Mouse (Mus musculus): ENCODE measurements around the gene Wdr77. TPM values are rescaled to one million over a fixed set of nuclear protein-coding genes. Genes with fewer than 3 reads are reported as not detected.
"Not testable (repeated sequence)": the region's sequence is repeated elsewhere in the genome, so short reads cannot be mapped to it uniquely, and the experiment has no call there.

The Wdr77 gene
- 65.8 and 69.1 TPM in 2 replicates for polyA plus RNA-seq (2015; fragmentation: Nextera tagmentation; extraction: Ambion mirVana)

GRCm38 (mm10) chr3:105958974-105959580, at the start of gene Wdr77:
Wdr77 (plus strand) TSS chr3:105959369.
- WGBS (ENCODE audit: insufficient replicate concordance): under 1% methylated on average over 52 of the region's 52 CpGs
- peak within 1 kb of the TSS; percentile 92 for H3K27ac ChIP-seq
- H3K27me3 ChIP-seq: no peaks in the 10 kb centered on the region
- no peaks in the 10 kb centered on the region for H3K9me3 ChIP-seq (replicated peaks)
- peak; percentile 92 for ATAC-seq (ENCODE audit: low read depth)
- DNase-seq: peak; percentile 97
- H3K4me3 ChIP-seq (replicated peaks): peak within 1 kb of the TSS; percentile 96
- peak within 1 kb of the TSS; percentile 95 for H3K4me2 ChIP-seq
- H3K36me3 ChIP-seq: peaks cover 57% of the 10 kb centered on the region
- peak within 1 kb of the TSS; percentile 95 for H3K9ac ChIP-seq
- H3K4me1 ChIP-seq (replicated peaks): peaks cover 48% of the 10 kb centered on the region

- H3K4me2 ChIP-seq: no peak overlapping the region
Measured at GRCm38 (mm10) chr3:105910519-105911190, 48.5 kb upstream of the Wdr77 start.

GRCm38 (mm10) chr3:105912097-105912880, 46.9 kb upstream of the Wdr77 start:
- Histone ChIP-seq H3K27me3 (no peaks in the 10 kb centered on the region), H3K4me2 (no peak overlapping the region), H3K4me3 (replicated peaks) (no peak overlapping the region), H3K9me3 (replicated peaks) (no peaks in the 10 kb centered on the region), H3K9ac (no peak overlapping the region), H3K27ac (no peak overlapping the region), H3K4me1 (replicated peaks) (peaks cover 53% of the 10 kb centered on the region), H3K36me3 (no peaks in the 10 kb centered on the region)
- WGBS (ENCODE audit: insufficient replicate concordance): 35% methylated on average over 9 of the region's 9 CpGs
- DNase-seq: no peak
- ATAC-seq (ENCODE audit: low read depth): no peak

More at GRCm38 (mm10) chr3:105910519-105911190, 48.5 kb upstream of the Wdr77 start:
- no peak for ATAC-seq (ENCODE audit: low read depth)
- no peak for DNase-seq
- H3K9ac ChIP-seq: no peak overlapping the region
- no peaks in the 10 kb centered on the region for H3K36me3 ChIP-seq
- no peak overlapping the region for H3K27ac ChIP-seq
- H3K4me3 ChIP-seq (replicated peaks): no peak overlapping the region
- H3K9me3 ChIP-seq (replicated peaks): no peaks in the 10 kb centered on the region
- H3K4me1 ChIP-seq (replicated peaks): peaks cover 46% of the 10 kb centered on the region
- WGBS (ENCODE audit: insufficient replicate concordance): 41% methylated on average over 11 of the region's 11 CpGs
- H3K27me3 ChIP-seq: no peaks in the 10 kb centered on the region

- Histone ChIP-seq H3K9ac (no peak overlapping the region; the same call in 1 of the 2 replicates), H3K27ac (peak overlapping the region; percentile 62), H3K4me1 (replicated peaks) (peaks cover 61% of the 10 kb centered on the region), H3K4me2 (peak overlapping the region; percentile 53), H3K36me3 (no peaks in the 10 kb centered on the region), H3K27me3 (no peaks in the 10 kb centered on the region), H3K9me3 (replicated peaks) (no peaks in the 10 kb centered on the region), H3K4me3 (replicated peaks) (0 out of 2 replicates have a peak overlapping the region, but pooled peaks have one; percentile 4)
- peak; percentile 34 for DNase-seq
- WGBS (ENCODE audit: insufficient replicate concordance): 11% methylated on average over 10 of the region's 10 CpGs
- ATAC-seq (ENCODE audit: low read depth): peak; percentile 83
Measured at GRCm38 (mm10) chr3:105913839-105914681, 45.1 kb upstream of the Wdr77 start.

GRCm38 (mm10) chr3:105915281-105915680, 43.9 kb upstream of the Wdr77 start:
- no peaks in the 10 kb centered on the region for H3K36me3 ChIP-seq
- H3K4me2 ChIP-seq: no peak overlapping the region
- DNase-seq: no peak
- H3K27me3 ChIP-seq: no peaks in the 10 kb centered on the region
- no peak overlapping the region; the same call in 1 of the 2 replicates for H3K27ac ChIP-seq
- H3K9me3 ChIP-seq (replicated peaks): no peaks in the 10 kb centered on the region
- no peak overlapping the region for H3K4me3 ChIP-seq (replicated peaks)
- no peak overlapping the region for H3K9ac ChIP-seq
- ATAC-seq (ENCODE audit: low read depth): no peak
- H3K4me1 ChIP-seq (replicated peaks): peaks cover 68% of the 10 kb centered on the region
- WGBS (ENCODE audit: insufficient replicate concordance): 18% methylated on average over 1 of the region's 1 CpGs

- H3K9ac ChIP-seq; DNase-seq; H3K4me2 ChIP-seq; H3K4me3 ChIP-seq (replicated peaks); H3K27me3 ChIP-seq; H3K27ac ChIP-seq; H3K9me3 ChIP-seq (replicated peaks); ATAC-seq (ENCODE audit: low read depth); H3K36me3 ChIP-seq: not testable (repeated sequence)
- peaks cover 70% of the 10 kb centered on the region for H3K4me1 ChIP-seq (replicated peaks)
Measured at GRCm38 (mm10) chr3:105916455-105916854, 42.7 kb upstream of the Wdr77 start.

- Histone ChIP-seq H3K9me3 (replicated peaks) (no peaks in the 10 kb centered on the region), H3K9ac (no peak overlapping the region), H3K4me2 (no peak overlapping the region), H3K27me3 (no peaks in the 10 kb centered on the region), H3K4me3 (replicated peaks) (no peak overlapping the region), H3K4me1 (replicated peaks) (peaks cover 61% of the 10 kb centered on the region), H3K27ac (no peak overlapping the region), H3K36me3 (no peaks in the 10 kb centered on the region)
- 28% methylated on average over 10 of the region's 10 CpGs for WGBS (ENCODE audit: insufficient replicate concordance)
- DNase-seq: no peak
- ATAC-seq (ENCODE audit: low read depth): no peak
Measured at GRCm38 (mm10) chr3:105917656-105918354, 41.4 kb upstream of the Wdr77 start.

- no peaks in the 10 kb centered on the region for H3K27me3 ChIP-seq
- H3K9ac ChIP-seq: no peak overlapping the region
- no peaks in the 10 kb centered on the region for H3K9me3 ChIP-seq (replicated peaks)
- H3K4me2 ChIP-seq: no peak overlapping the region
- peaks cover 58% of the 10 kb centered on the region for H3K4me1 ChIP-seq (replicated peaks)
- no peak for ATAC-seq (ENCODE audit: low read depth)
- no peaks in the 10 kb centered on the region for H3K36me3 ChIP-seq
- no peak overlapping the region for H3K27ac ChIP-seq
- 39% methylated on average over 3 of the region's 3 CpGs for WGBS (ENCODE audit: insufficient replicate concordance)
- H3K4me3 ChIP-seq (replicated peaks): no peak overlapping the region
- DNase-seq: no peak
Measured at GRCm38 (mm10) chr3:105918355-105918745, 40.8 kb upstream of the Wdr77 start.

- H3K9me3 ChIP-seq (replicated peaks); H3K27me3 ChIP-seq; H3K4me2 ChIP-seq; DNase-seq; H3K4me3 ChIP-seq (replicated peaks); H3K9ac ChIP-seq; H3K27ac ChIP-seq; H3K36me3 ChIP-seq: not testable (repeated sequence)
- ATAC-seq (ENCODE audit: low read depth): peak; percentile 34; the same call in 1 of the 2 replicates
- peaks cover 47% of the 10 kb centered on the region for H3K4me1 ChIP-seq (replicated peaks)
Measured at GRCm38 (mm10) chr3:105920743-105921142, 38.4 kb upstream of the Wdr77 start.

- ATAC-seq (ENCODE audit: low read depth): no peak
Measured at GRCm38 (mm10) chr3:105921959-105922358, 37.2 kb upstream of the Wdr77 start.

More at GRCm38 (mm10) chr3:105921959-105922358, 37.2 kb upstream of the Wdr77 start:
- no peak overlapping the region for H3K4me3 ChIP-seq (replicated peaks)
- H3K9ac ChIP-seq: no peak overlapping the region
- no peak overlapping the region for H3K4me2 ChIP-seq
- DNase-seq: no peak
- H3K4me1 ChIP-seq (replicated peaks): peaks cover 49% of the 10 kb centered on the region
- no peaks in the 10 kb centered on the region for H3K27me3 ChIP-seq
- H3K9me3 ChIP-seq (replicated peaks): no peaks in the 10 kb centered on the region
- H3K27ac ChIP-seq: no peak overlapping the region
- WGBS (ENCODE audit: insufficient replicate concordance): 41% methylated on average over 2 of the region's 2 CpGs
- H3K36me3 ChIP-seq: no peaks in the 10 kb centered on the region

Measured in liver, embryonic 13.5 days (tissue).